Mouse (Mus musculus) left cerebral cortex, postnatal 10 days (tissue): ENCODE measurements at regions not wholly inside any gene's neighbourhood (a gene's known extent, or its start where the extent isn't known, plus 50 kb on each side); places are given as distances from the start of the nearest gene placed in this dataset.
A peak's percentile ranks its signal among the peaks of the same experiment; 100 is the strongest.
"Not testable (repeated sequence)": the region's sequence is repeated elsewhere in the genome, so short reads cannot be mapped to it uniquely, and the experiment has no call there.

Source experiments
- DNase-seq, 2 experiments: peaks; one replicate each; pipeline ENCODE4 v3.0.0; 2021 to 2022; ENCODE audit warnings: low spot score in 2 of 2, mixed read lengths in 1 of 2; ENCODE audit errors: extremely low spot score in 1 of 2
- intact Hi-C: fragments of 180-260 bp; cut with DNase I; formaldehyde crosslinking; loops from one replicate; pipeline ENCODE4 v1.15.1; 2025

- intact Hi-C loops = no loop called here
- peak in 1 of 2 experiments; percentile 5 for DNase-seq
Measured at GRCm38 (mm10) chr12:113327851-113328250, 142.1 kb downstream of the Tmem121 start.

GRCm38 (mm10) chr12:113330266-113330665 is 144.5 kb downstream of the Tmem121 start:
- intact Hi-C loops = no loop called here
- DNase-seq = peak in 1 of 2 experiments; percentile 16

- DNase-seq = peak in 1 of 2 experiments; percentile 12
- intact Hi-C loops = no loop called here
Measured at GRCm38 (mm10) chr12:113332226-113332625, 146.5 kb downstream of the Tmem121 start.

GRCm38 (mm10) chr12:113333399-113333798 is 147.7 kb downstream of the Tmem121 start:
- intact Hi-C loops = no loop called here
- DNase-seq = no peak

- peak in 1 of 2 experiments; percentile 2 for DNase-seq
- intact Hi-C loops = not testable (repeated sequence)
Measured at GRCm38 (mm10) chr12:113333853-113334252, 148.1 kb downstream of the Tmem121 start.

- intact Hi-C loops = no loop called here
- peak in 1 of 2 experiments; percentile 9 for DNase-seq
Measured at GRCm38 (mm10) chr12:113337271-113337670, 151.5 kb downstream of the Tmem121 start.

GRCm38 (mm10) chr12:113338891-113339290 is 150.4 kb upstream of the Adam6b start:
- intact Hi-C loops = no loop called here
- peak in 1 of 2 experiments; percentile 8 for DNase-seq

GRCm38 (mm10) chr12:113341046-113341445 is 148.3 kb upstream of the Adam6b start:
- intact Hi-C loops = no loop called here
- peak in 1 of 2 experiments; percentile 3 for DNase-seq

- DNase-seq = no peak
- intact Hi-C loops = no loop called here
Measured at GRCm38 (mm10) chr12:113355132-113355531, 134.2 kb upstream of the Adam6b start.

GRCm38 (mm10) chr12:113358077-113358476 is 131.2 kb upstream of the Adam6b start:
- intact Hi-C loops = no loop called here
- no peak for DNase-seq

GRCm38 (mm10) chr12:113360032-113360431 is 129.3 kb upstream of the Adam6b start:
- DNase-seq = no peak
- intact Hi-C loops = no loop called here

- intact Hi-C loops = no loop called here
- DNase-seq = no peak
Measured at GRCm38 (mm10) chr12:113362409-113363038, 126.8 kb upstream of the Adam6b start.

- intact Hi-C loops = no loop called here
- DNase-seq = no peak
Measured at GRCm38 (mm10) chr12:113364023-113364422, 125.3 kb upstream of the Adam6b start.

- no peak for DNase-seq
- intact Hi-C loops = no loop called here
Measured at GRCm38 (mm10) chr12:113364437-113364836, 124.9 kb upstream of the Adam6b start.

GRCm38 (mm10) chr12:113365783-113366182 is 123.5 kb upstream of the Adam6b start:
- DNase-seq = no peak
- intact Hi-C loops = no loop called here

GRCm38 (mm10) chr12:113366394-113366793 is 122.9 kb upstream of the Adam6b start:
- no peak for DNase-seq
- intact Hi-C loops = no loop called here

- DNase-seq = no peak
Measured at GRCm38 (mm10) chr12:113401578-113402113, 87.7 kb upstream of the Adam6b start.

GRCm38 (mm10) chr12:113402823-113403222 is 86.5 kb upstream of the Adam6b start:
- intact Hi-C loops = no loop called here
- no peak for DNase-seq

More at GRCm38 (mm10) chr12:113401578-113402113, 87.7 kb upstream of the Adam6b start:
- intact Hi-C loops = no loop called here

GRCm38 (mm10) chr12:113411113-113411512 is 78.2 kb upstream of the Adam6b start:
- intact Hi-C loops = no loop called here
- DNase-seq = no peak

GRCm38 (mm10) chr12:113413996-113414395 is 75.3 kb upstream of the Adam6b start:
- intact Hi-C loops = no loop called here
- no peak for DNase-seq

- intact Hi-C loops = no loop called here
- DNase-seq = no peak
Measured at GRCm38 (mm10) chr12:113417521-113417920, 71.8 kb upstream of the Adam6b start.
